Mouse (Mus musculus) brain, embryonic 18.5 days (tissue): Measurements from ENCODE around the gene Erv3.

Experiments
- DNase-seq: peaks from one replicate; pipeline ENCODE4 v3.0.0-alpha.2; 2012; ENCODE audit warnings: low read depth, low spot score

Erv3 gene

DNA sequence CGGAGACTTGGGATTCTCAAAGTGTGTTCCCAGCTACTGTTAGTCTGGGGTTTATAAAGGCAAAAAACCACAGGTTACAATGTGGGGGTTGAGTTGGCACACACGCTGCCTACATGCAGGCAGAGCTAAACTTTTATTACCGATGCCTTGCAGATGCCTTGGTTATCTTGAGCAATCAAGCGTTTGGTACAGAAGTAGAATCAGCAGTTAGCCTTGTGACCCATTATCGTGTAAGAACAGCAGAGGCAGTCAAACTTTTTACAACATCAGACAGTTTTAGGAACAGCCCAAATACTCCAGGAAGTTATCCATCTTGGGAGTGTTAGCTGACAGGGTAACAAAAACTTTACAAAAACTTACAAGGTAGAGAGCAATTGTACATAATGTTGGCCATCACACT lies at the start of gene Erv3:
Erv3 (minus strand) TSS at position 27 of the 400 bp plus-strand sequence.
- DNase-seq: no peak

- DNase-seq: no peak
Measured at GRCm38 (mm10) chr2:131908906-131909305, 49.4 kb upstream of the Erv3 start.

DNA sequence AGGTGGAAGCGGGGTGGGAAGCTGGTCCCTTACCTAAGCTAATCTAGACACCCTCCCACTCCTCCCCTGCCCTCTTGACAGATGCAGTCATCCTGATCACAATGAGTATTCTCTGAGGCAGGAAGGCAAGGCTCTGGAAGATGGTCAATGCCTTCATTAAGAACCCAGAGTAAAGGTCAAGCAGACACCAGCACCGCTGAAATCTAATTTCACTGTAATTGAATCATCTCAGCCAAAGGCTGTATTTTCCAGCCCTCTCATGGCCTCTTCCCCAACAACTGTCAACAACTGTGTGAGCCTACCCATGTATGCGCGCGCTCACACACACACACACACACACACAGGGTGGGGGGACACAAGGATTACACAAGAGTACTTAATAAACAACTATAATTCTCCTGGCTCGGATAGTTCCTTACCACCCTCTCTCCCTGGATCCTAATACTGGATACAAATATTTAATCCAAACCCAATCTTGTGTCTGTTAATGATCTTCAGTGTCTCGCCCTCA lies 48.9 kb upstream of the Erv3 start:
- no peak for DNase-seq

DNA sequence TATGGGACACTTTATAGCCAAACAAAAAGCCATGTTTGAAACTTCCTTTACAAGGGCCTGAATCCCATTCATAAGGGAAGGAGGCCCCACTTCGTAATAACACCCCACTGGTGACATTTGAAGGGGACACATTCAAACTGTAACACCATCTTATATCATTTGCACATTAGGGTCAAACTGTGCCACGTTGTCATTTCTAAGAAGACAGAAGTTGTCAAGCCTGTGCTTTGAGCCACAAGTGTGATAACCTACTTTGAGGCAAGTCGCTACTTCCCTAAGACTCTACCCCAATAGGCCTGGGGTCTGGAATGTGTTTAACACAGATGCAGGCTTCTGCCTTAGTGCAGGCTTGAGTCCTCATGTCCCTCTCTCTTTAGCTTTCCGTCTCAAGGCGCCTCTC lies 47.8 kb upstream of the Erv3 start:
- DNase-seq: no peak

GRCm38 (mm10) chr2:131906846-131907245 lies 47.3 kb upstream of the Erv3 start:
- no peak for DNase-seq

- DNase-seq: no peak
Measured at GRCm38 (mm10) chr2:131906266-131906665, 46.7 kb upstream of the Erv3 start.

DNA sequence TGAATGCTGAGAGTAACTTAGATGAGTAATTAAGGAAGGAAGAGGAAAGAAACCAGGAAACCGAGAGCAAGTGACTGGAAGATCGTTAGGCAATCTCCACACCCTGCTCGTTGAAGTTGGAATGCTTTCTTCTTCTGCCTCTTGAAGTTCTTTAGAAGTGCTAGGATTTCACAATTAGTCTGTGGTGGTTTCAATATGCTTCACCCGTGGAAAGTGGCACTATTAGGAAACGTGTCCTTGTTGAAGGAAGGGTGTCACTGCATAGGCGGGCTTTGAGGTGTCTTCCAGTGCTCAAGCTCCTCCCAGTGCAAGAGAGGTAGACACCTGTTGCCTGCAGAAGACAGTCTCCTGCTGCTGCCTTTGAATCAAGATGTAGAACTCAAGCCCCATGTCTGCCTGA lies 46.2 kb upstream of the Erv3 start:
- DNase-seq: no peak

- DNase-seq: no peak
Measured at GRCm38 (mm10) chr2:131905025-131905424, 45.5 kb upstream of the Erv3 start.

DNA sequence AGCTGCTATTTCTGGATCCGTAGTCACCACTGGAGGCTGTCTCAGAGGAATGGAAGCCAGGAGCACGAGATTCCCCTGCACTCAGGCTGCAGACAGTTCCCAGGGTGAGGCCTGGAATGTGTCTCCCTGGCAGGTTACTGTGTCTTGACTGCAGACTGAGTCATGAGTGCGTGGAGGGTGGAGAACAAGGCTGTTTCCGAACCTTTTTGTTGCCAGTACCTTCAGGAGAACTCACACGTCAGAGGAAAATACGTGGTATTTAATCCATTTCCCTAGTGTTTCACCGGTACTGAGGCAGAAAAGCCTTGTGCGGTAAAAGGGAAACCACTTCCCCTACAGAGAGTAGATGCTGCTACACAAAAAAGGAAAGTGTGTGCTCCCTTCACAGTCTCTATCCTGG lies 43.3 kb upstream of the Erv3 start:
- no peak for DNase-seq

GRCm38 (mm10) chr2:131902423-131902822 lies 42.9 kb upstream of the Erv3 start:
- no peak for DNase-seq

DNA sequence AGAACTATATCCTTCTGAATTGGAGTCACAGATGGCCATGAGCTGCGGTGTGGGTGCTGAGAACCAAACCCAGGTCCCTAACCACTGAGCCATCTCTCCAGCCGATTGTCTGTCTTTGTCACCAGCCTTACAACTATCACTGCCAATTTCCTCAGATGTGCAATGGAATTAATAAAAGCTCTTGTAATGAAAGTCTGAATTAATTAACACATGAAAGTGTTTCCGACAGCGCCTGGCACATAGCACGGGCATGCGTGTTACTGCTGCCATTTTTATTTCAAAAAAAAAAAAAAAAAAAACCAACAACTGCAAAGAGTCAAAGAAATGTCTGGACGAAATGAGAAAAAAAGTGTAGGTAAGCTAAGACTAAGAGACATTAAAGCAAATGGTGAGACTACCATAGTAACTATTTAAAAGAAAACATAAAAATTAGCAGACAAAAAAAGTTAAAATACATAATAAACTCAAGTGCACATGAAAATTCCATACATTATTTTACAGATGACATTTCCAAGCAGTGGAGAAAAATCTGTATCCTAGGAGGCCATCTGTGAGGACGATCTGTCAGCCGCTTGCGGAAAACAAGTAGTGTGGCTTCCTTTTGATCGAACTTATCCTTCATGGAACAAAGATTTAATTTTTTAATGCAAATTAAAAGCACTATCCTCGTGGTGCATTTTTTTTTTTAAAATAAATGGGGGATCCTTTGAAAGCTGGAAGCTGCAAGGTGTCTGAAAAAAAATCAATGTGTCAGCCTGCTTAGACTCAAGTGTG lies 38.0 kb upstream of the Erv3 start:
- DNase-seq: no peak

GRCm38 (mm10) chr2:131896011-131896410 lies 36.5 kb upstream of the Erv3 start:
- DNase-seq: no peak

DNA sequence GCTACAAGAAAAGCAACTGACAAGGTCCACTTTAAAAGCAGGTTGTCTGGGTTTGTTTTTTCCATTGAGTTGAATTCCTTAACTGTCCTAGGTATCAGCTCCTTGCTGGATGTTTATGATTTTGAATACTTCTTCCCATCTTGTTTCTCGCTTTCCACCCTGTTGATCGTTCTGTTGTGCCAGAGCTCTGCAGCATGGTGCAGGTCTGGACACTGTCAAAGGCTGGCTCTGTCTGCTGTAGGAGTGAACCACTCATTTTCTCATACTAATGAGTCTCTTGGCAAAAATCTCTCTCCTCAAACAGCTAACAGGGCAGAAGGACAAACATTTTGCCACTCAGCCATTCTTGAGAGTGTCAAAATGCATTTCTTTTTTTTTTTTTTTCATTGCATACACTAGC lies 35.6 kb upstream of the Erv3 start:
- no peak for DNase-seq

DNA sequence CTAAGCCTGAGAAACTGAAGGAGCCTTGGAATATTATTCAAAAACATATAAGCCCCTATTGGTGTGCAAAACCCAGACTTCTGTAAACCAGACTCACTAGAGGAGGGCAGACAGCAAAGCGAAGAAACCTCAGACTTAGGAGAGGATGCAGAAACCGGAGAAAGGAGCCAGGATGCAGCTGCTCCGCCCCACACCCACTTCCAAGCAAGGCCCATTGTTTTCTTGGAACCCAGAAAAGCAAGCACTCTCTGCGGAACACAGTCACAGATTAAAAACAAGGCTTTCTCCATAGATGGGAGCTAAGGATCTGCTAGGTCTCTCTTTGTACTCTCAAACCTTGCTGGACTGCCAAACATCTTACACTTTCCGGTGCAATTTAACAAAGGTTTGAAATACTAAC lies 33.0 kb upstream of the Erv3 start:
- DNase-seq: no peak

DNA sequence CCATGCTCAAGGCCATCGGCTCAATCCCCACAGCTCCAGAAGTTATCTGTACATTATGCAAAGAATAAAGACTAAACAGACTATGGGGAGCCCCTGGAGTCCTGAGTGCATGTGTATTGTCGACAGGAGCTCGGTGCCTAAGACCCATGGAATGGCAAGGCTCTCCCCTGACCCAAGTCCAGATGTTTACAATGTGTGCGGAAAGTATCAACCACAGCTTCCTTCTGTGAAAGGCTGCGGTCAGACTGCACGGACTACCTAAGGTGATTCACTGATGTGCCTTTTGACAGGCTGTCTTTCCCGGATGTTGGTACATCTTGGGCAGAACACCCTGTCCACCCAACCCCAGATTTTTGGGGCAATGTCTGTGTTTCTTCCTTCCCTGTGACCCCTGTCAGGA lies 28.7 kb upstream of the Erv3 start:
- DNase-seq: no peak

DNA sequence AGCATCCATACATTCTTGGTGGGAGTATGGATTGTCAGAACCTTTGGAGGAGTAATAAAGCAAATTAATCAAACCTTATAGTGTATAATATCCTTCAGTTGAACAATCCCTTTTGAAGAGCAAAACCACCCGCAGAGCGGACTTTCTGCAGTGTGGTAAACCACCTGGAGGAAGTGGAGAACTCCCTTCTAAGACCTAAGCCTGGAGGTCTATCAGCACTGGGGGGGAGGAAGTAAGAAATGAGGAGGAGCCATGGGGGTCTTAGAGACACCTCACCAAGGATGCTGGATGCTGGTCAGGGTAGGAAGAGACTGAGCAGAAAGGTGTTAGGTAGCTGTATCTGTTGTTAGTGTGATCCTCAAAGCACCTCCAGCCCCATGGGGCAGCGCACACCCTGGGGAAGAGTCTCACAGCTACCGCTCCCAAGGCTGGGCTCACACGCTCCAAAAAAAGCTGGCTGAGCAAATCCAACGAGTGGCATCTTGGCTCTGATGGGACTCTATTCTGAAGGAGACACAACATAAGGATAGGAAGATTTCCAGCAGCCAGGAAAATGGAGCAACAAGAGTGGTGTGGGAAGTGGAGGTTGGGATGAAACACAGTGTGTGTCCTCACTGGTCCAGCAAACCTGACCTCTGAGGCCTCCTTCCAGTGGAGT lies 27.1 kb upstream of the Erv3 start:
- DNase-seq: no peak

- no peak for DNase-seq
Measured at GRCm38 (mm10) chr2:131883136-131883535, 23.6 kb upstream of the Erv3 start.

DNA sequence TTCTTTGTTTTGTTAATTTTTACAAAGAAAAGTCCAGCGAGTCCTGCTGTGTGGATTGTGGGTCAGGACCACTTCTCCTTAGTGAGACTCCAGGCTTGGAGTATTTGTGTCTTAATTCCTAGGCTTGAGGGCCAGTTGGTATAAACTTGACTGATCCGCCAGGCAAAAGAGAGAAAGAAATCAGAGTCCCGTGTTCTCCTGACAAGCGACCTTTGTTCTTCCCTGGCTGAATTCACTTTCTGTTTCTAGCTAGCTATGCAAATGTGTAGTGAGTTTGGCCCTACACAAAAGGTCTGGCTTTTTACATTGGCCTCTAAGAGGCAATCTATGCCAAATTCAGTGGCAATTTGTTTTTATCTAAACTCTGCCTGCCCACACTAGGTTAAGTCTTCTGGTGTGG lies 22.2 kb upstream of the Erv3 start:
- no peak for DNase-seq

GRCm38 (mm10) chr2:131876551-131877265 lies 17.2 kb upstream of the Erv3 start:
- no peak for DNase-seq

DNA sequence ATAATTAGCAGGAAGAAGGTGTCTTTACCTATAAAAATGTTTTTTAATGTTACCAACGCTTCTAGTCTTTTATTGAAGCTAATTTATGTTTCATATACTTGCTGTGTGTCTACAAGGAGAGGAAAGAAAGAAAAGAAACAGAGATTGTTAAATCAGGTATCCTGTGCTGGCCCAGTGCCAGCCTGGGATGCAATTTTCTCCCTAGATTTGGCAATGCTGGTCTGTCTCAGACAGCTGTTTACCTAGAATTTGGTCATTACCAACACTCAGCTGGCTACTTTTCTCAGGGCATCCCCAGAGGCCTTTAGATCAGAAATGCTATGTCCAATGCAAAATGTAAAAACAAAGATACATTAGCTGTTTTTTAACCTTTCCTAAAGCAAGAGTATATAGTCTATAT lies 13.8 kb upstream of the Erv3 start:
- no peak for DNase-seq

DNA sequence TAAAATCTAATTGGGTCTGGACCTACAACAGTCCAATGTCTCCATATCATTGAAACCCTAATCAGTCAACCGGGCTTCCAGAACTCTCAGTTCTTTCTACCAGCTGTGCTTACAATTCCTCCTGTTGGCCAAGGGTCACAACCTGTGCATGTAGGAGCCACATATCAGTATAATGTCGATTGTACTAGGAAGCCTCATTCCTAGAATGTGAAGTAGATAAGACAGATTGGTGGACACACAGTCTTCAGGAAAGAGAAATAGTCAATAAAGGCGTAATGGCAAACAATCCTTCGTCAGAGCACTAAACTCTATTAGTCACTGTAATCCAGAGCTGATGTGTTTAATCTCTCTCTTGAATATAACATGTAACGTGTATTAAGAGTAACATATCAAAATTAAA lies 9.4 kb upstream of the Erv3 start:
- DNase-seq: no peak

- DNase-seq: no peak
Measured at GRCm38 (mm10) chr2:131866676-131867075, 7.1 kb upstream of the Erv3 start.
